Mouse (Mus musculus) olfactory bulb, adult 2 months (tissue): ENCODE results near the gene 1700010B08Rik. TPM values are rescaled to one million over a fixed set of nuclear protein-coding genes. Genes with fewer than 3 reads are reported as not detected.

Experiments
- H3K27ac ChIP-seq: fragments of 200-500 bp; 2 replicates; pipeline ENCODE4 v1.5.1; 2012; ENCODE audit warnings: low read depth, low read length; ENCODE audit not compliant: insufficient read depth
- H3K4me1 ChIP-seq: fragments of 200-500 bp; 2 replicates; pipeline ENCODE4 v1.6.1; 2012; ENCODE audit warnings: low read length; ENCODE audit not compliant: control insufficient read depth, insufficient read depth
- H3K4me3 ChIP-seq: fragments of 200-500 bp; 2 replicates; pipeline ENCODE4 v1.5.1; 2012; ENCODE audit warnings: mild to moderate bottlenecking, low read depth, low read length, moderate library complexity; ENCODE audit not compliant: insufficient read depth
- CTCF ChIP-seq: fragments of 200-500 bp; IDR thresholded peaks from 2 replicates; pipeline ENCODE4 v1.5.1; 2012; ENCODE audit warnings: low read depth, mild to moderate bottlenecking, low read length, moderate library complexity; ENCODE audit not compliant: insufficient read depth
- POLR2A ChIP-seq: fragments of 200-500 bp; IDR thresholded peaks from 2 replicates; pipeline ENCODE4 v1.6.1; 2012; ENCODE audit warnings: mild to moderate bottlenecking, low read depth, low read length, moderate library complexity; ENCODE audit not compliant: insufficient read depth
- WGBS: fragments of 180-500 bp; shearing (Covaris S2); methylation state at CpG from one replicate; pipeline ENCODE4 v1.1.7; 2018; 5-methylcytosine and 5-hydroxymethylcytosine counted together
- polyA plus RNA-seq: library from polyadenylated mRNA; stranded (reverse); fragments of >200 nt; gene quantifications from 2 replicates; pipeline ENCODE4 v1.2.4, GENCODE M21; 2012; ENCODE audit warnings: low replicate concordance; ENCODE audit not compliant: missing spikeins, insufficient read depth, insufficient read length

The 1700010B08Rik gene
- polyA plus RNA-seq, 1 experiment = not detected

- no peak within 1 kb of the TSS for H3K27ac ChIP-seq
- TF ChIP-seq POLR2A (no peak), CTCF (no peak)
- under 1% methylated on average over 70 of the region's 70 CpGs for WGBS
- peak within 1 kb of the TSS; percentile 76 for H3K4me3 ChIP-seq
- peaks cover 19% of the 10 kb centered on the region for H3K4me1 ChIP-seq
Measured at GRCm38 (mm10) chr2:173737222-173737989, 18.2 kb downstream of the 1700010B08Rik start, which contains the start of gene Vapb. Vapb (plus strand) TSS chr2:173737511.

- Histone ChIP-seq H3K27ac (no peak overlapping the region), H3K4me1 (peaks cover 19% of the 10 kb centered on the region), H3K4me3 (peak overlapping the region; percentile 76)
- whole genome bisulfite sequencing = 88% methylated on average over 9 of the region's 9 CpGs
- TF ChIP-seq POLR2A (no peak), CTCF (no peak)
Measured at GRCm38 (mm10) chr2:173738232-173738631, 19.0 kb downstream of the 1700010B08Rik start.

GRCm38 (mm10) chr2:173739107-173739506 lies 19.9 kb downstream of the 1700010B08Rik start:
- WGBS = 91% methylated on average over 7 of the region's 7 CpGs
- TF ChIP-seq CTCF = no peak
- TF ChIP-seq POLR2A = no peak
- Histone ChIP-seq H3K4me1 (peaks cover 19% of the 10 kb centered on the region), H3K4me3 (no peak overlapping the region), H3K27ac (no peak overlapping the region)

GRCm38 (mm10) chr2:173742090-173742489 lies 22.9 kb downstream of the 1700010B08Rik start:
- Histone ChIP-seq H3K27ac (no peak overlapping the region), H3K4me3 (no peak overlapping the region), H3K4me1 (peaks cover 19% of the 10 kb centered on the region)
- 71% methylated on average over 13 of the region's 13 CpGs for WGBS
- TF ChIP-seq CTCF (no peak), POLR2A (no peak)

GRCm38 (mm10) chr2:173742744-173743143 lies 23.5 kb downstream of the 1700010B08Rik start:
- peaks cover 19% of the 10 kb centered on the region for H3K4me1 ChIP-seq
- TF ChIP-seq CTCF (no peak), POLR2A (no peak)
- WGBS = 72% methylated on average over 9 of the region's 9 CpGs
- H3K27ac ChIP-seq = no peak overlapping the region
- no peak overlapping the region for H3K4me3 ChIP-seq

GRCm38 (mm10) chr2:173744070-173744815 lies 25.0 kb downstream of the 1700010B08Rik start:
- no peak overlapping the region for H3K27ac ChIP-seq
- H3K4me1 ChIP-seq = peaks cover 6% of the 10 kb centered on the region; the same call in 1 of the 2 replicates
- no peak overlapping the region for H3K4me3 ChIP-seq
- 91% methylated on average over 7 of the region's 7 CpGs for WGBS
- TF ChIP-seq POLR2A = no peak
- TF ChIP-seq CTCF = no peak

GRCm38 (mm10) chr2:173748961-173749659 lies 29.9 kb downstream of the 1700010B08Rik start:
- H3K27ac ChIP-seq = no peak overlapping the region
- H3K4me3 ChIP-seq = no peak overlapping the region
- 93% methylated on average over 2 of the region's 2 CpGs for WGBS
- H3K4me1 ChIP-seq = no peaks in the 10 kb centered on the region; the same call in 1 of the 2 replicates
- no peak for TF ChIP-seq CTCF

- no peak overlapping the region for H3K4me3 ChIP-seq
- TF ChIP-seq CTCF (no peak), POLR2A (no peak)
- H3K4me1 ChIP-seq = peaks cover 4% of the 10 kb centered on the region; the same call in 1 of the 2 replicates
- WGBS = 53% methylated on average over 8 of the region's 8 CpGs
- no peak overlapping the region for H3K27ac ChIP-seq
Measured at GRCm38 (mm10) chr2:173755433-173756144, 36.4 kb downstream of the 1700010B08Rik start.
